Mouse (Mus musculus) limb, embryonic 13.5 days (tissue): ENCODE measurements around the gene Tmed4. TPM values are rescaled to one million over a fixed set of nuclear protein-coding genes. Genes with fewer than 3 reads are reported as not detected.
A peak's percentile ranks its signal among the peaks of the same experiment; 100 is the strongest.
"Not testable (repeated sequence)": the region's sequence is repeated elsewhere in the genome, so short reads cannot be mapped to it uniquely, and the experiment has no call there.

Experiments used
- ATAC-seq: fragments of 200-750 bp; cut with Nextera tagmentation; 2 replicates; pipeline ENCODE4 v1.8.0; 2017; ENCODE audit warnings: low read depth, moderate number of reproducible peaks, moderate TSS enrichment; ENCODE audit not compliant: low FRiP score
- H3K27ac ChIP-seq: fragments of 300-500 bp; sonication (generic); 2 replicates; pipeline ENCODE4 v1.5.1; 2015; ENCODE audit warnings: inconsistent platforms, mild to moderate bottlenecking, moderate library complexity
- H3K27me3 ChIP-seq: fragments of 300-500 bp; sonication (generic); 2 replicates; pipeline ENCODE4 v1.6.1; 2015; ENCODE audit warnings: mild to moderate bottlenecking, inconsistent platforms
- H3K36me3 ChIP-seq: fragments of 300-500 bp; sonication (generic); 2 replicates; pipeline ENCODE4 v1.6.1; 2015; ENCODE audit warnings: inconsistent platforms, mild to moderate bottlenecking, moderate library complexity
- H3K4me1 ChIP-seq: fragments of 300-500 bp; sonication (generic); 2 replicates; pipeline ENCODE4 v1.6.1; 2015; ENCODE audit warnings: inconsistent platforms
- H3K4me2 ChIP-seq: fragments of 300-500 bp; sonication (generic); replicated peaks from 2 replicates; pipeline ENCODE4 v1.6.1; 2015; ENCODE audit warnings: inconsistent platforms, mild to moderate bottlenecking, moderate library complexity
- H3K4me3 ChIP-seq: fragments of 300-500 bp; sonication (generic); 2 replicates; pipeline ENCODE4 v1.5.1; 2015; ENCODE audit warnings: moderate library complexity, mild to moderate bottlenecking, inconsistent platforms
- H3K9ac ChIP-seq: fragments of 300-500 bp; sonication (generic); 2 replicates; pipeline ENCODE4 v1.6.1; 2015; ENCODE audit warnings: mild to moderate bottlenecking, inconsistent platforms
- H3K9me3 ChIP-seq: fragments of 300-500 bp; sonication (generic); 2 replicates; pipeline ENCODE4 v1.6.1; 2016; ENCODE audit warnings: inconsistent platforms
- whole genome bisulfite sequencing: fragments of 180-500 bp; shearing (Covaris S2); methylation state at CpG from one replicate; pipeline ENCODE4 v1.1.7; 2015; 5-methylcytosine and 5-hydroxymethylcytosine counted together
- polyA plus RNA-seq: library from polyadenylated mRNA; unstranded; fragments of >200 nt; fragmentation: Nextera tagmentation; extraction: Ambion mirVana; gene quantifications from 2 replicates; pipeline ENCODE4 v1.2.1, GENCODE M21; 2015

Gene Tmed4
- polyA plus RNA-seq, 1 experiment from 2014 or later = 113 TPM

GRCm38 (mm10) chr11:6266621-6267020 is 8.0 kb downstream of the Tmed4 start:
- no peak for ATAC-seq
- Histone ChIP-seq H3K27ac (no peak overlapping the region), H3K4me1 (peaks cover 13% of the 10 kb centered on the region), H3K9me3 (no peaks in the 10 kb centered on the region), H3K36me3 (peaks cover 67% of the 10 kb centered on the region), H3K4me3 (peak overlapping the region; percentile 97), H3K9ac (peak overlapping the region; percentile 93), H3K27me3 (no peaks in the 10 kb centered on the region), H3K4me2 (peak overlapping the region; percentile 96)
- 67% methylated on average over 9 of the region's 9 CpGs for WGBS

DNA sequence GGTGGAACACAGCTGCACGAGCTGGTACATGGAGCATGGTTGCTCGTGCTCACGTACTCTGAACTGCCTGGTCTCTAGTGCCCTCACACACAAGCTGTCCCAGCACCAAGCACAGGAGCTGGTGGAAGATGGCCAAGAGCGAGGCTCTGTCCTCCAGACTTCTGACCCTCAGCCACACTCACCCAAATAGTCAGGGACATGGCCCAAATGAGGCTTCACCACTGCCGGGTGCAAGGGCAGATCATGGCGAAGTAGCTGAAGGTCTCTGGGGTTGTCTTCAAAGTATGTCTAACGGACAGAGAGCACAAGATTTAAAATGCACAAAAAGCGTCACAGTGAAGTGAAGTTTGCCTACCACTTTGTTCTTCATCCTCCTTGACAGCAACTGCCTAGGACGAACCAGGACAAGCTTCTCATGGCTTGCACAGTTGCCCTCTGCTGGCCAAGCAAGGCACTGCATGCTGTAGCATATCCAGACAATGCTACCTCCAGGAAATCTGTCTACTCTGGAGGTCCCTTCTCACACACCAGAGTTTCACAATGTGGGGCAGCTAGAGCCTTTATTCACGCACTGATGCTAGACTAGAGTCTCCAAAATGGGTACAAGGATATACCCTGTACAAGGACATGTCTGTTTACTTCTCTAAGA is 13.1 kb downstream of the Tmed4 start:
- no peak overlapping the region for H3K27ac ChIP-seq
- no peak; the same call in 1 of the 2 replicates for ATAC-seq
- peaks cover 5% of the 10 kb centered on the region for H3K4me1 ChIP-seq
- no peaks in the 10 kb centered on the region for H3K9me3 ChIP-seq
- WGBS = 78% methylated on average over 10 of the region's 10 CpGs
- H3K27me3 ChIP-seq = no peaks in the 10 kb centered on the region
- no peak overlapping the region for H3K9ac ChIP-seq
- no peak overlapping the region for H3K4me3 ChIP-seq
- no peak overlapping the region for H3K4me2 ChIP-seq
- peaks cover 90% of the 10 kb centered on the region for H3K36me3 ChIP-seq

GRCm38 (mm10) chr11:6259413-6259812 is 15.3 kb downstream of the Tmed4 start:
- no peak overlapping the region for H3K27ac ChIP-seq
- no peak for ATAC-seq
- H3K9ac ChIP-seq = no peak overlapping the region
- peaks cover 72% of the 10 kb centered on the region for H3K36me3 ChIP-seq
- no peak overlapping the region for H3K4me2 ChIP-seq
- H3K27me3 ChIP-seq = no peaks in the 10 kb centered on the region
- H3K9me3 ChIP-seq = no peaks in the 10 kb centered on the region
- H3K4me1 ChIP-seq = no peaks in the 10 kb centered on the region
- H3K4me3 ChIP-seq = no peak overlapping the region
- WGBS = 94% methylated on average over 7 of the region's 7 CpGs

GRCm38 (mm10) chr11:6256490-6257072 is 18.1 kb downstream of the Tmed4 start:
- ATAC-seq = 0 out of 2 replicates have a peak, but pooled peaks have one; percentile 42

GRCm38 (mm10) chr11:6254602-6255001 is 20.1 kb downstream of the Tmed4 start:
- H3K36me3 ChIP-seq = peaks cover 24% of the 10 kb centered on the region
- not testable (repeated sequence) for H3K9ac ChIP-seq, H3K9me3 ChIP-seq, H3K4me3 ChIP-seq, ATAC-seq, H3K4me2 ChIP-seq, H3K27ac ChIP-seq, H3K27me3 ChIP-seq, H3K4me1 ChIP-seq
- 96% methylated on average over 2 of the region's 2 CpGs for WGBS

More at GRCm38 (mm10) chr11:6256490-6257072, 18.1 kb downstream of the Tmed4 start:
- Histone ChIP-seq H3K4me3 (no peak overlapping the region), H3K4me1 (no peaks in the 10 kb centered on the region), H3K9ac (no peak overlapping the region), H3K9me3 (no peaks in the 10 kb centered on the region), H3K27me3 (no peaks in the 10 kb centered on the region), H3K27ac (no peak overlapping the region), H3K36me3 (peaks cover 43% of the 10 kb centered on the region), H3K4me2 (no peak overlapping the region)
- WGBS = 65% methylated on average over 6 of the region's 6 CpGs

DNA sequence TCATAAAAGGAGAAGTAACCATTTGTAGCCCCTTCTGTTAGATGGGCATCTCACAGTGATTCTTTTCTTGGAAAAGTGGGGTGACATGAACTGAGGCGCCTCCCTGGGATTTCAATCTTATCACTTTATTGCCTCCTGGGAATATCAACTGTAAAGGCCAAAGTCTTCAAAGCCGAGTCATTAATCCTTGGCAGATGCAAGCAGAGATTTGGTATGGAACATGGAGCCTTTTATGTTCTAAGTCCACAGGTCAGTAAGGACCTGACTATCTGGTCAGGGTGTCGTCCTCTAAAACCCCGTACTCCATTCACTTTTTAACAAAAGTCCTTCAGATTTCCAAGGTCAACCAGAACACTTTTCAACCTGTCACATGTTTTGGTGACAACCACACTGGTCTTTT is 21.8 kb downstream of the Tmed4 start:
- H3K27ac ChIP-seq = no peak overlapping the region
- 85% methylated on average over 4 of the region's 4 CpGs for WGBS
- no peak overlapping the region for H3K9ac ChIP-seq
- peaks cover 6% of the 10 kb centered on the region for H3K36me3 ChIP-seq
- H3K27me3 ChIP-seq = no peaks in the 10 kb centered on the region
- no peaks in the 10 kb centered on the region for H3K9me3 ChIP-seq
- H3K4me2 ChIP-seq = no peak overlapping the region
- H3K4me3 ChIP-seq = no peak overlapping the region
- no peak for ATAC-seq
- H3K4me1 ChIP-seq = no peaks in the 10 kb centered on the region

DNA sequence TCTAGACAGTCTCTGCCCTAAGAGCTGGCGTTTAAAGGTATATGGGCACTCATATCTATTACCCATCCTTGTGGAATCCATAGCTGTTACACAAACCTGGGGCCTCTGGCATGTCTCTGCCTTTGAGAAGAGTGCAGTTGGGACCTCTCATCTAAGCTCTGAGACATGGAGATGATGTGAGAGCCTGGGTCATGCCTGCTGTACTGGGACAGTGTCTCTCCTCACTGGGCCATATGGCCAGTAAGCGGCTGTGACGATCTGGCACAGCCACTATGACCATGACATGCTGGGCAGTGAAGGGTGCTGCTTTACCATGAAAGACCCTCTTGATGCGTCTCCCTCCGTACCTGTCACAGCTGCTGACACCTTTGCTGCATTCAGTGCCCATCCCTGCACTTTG is 22.4 kb downstream of the Tmed4 start:
- WGBS = 92% methylated on average over 5 of the region's 5 CpGs
- no peaks in the 10 kb centered on the region for H3K4me1 ChIP-seq
- no peaks in the 10 kb centered on the region for H3K27me3 ChIP-seq
- H3K4me3 ChIP-seq = no peak overlapping the region
- H3K9ac ChIP-seq = no peak overlapping the region
- peaks cover under 1% of the 10 kb centered on the region; the same call in 1 of the 2 replicates for H3K36me3 ChIP-seq
- no peaks in the 10 kb centered on the region for H3K9me3 ChIP-seq
- H3K4me2 ChIP-seq = no peak overlapping the region
- ATAC-seq = no peak
- H3K27ac ChIP-seq = no peak overlapping the region

- Histone ChIP-seq H3K9ac (no peak overlapping the region), H3K27ac (no peak overlapping the region), H3K36me3 (no peaks in the 10 kb centered on the region), H3K9me3 (no peaks in the 10 kb centered on the region), H3K4me3 (no peak overlapping the region), H3K4me1 (no peaks in the 10 kb centered on the region), H3K4me2 (no peak overlapping the region), H3K27me3 (no peaks in the 10 kb centered on the region)
- ATAC-seq = no peak
- 57% methylated on average over 19 of the region's 19 CpGs for WGBS
These were observed 30.0 kb downstream of the Tmed4 start for GRCm38 (mm10) chr11:6244707-6245106.

- no peaks in the 10 kb centered on the region for H3K36me3 ChIP-seq
- no peak overlapping the region for H3K4me3 ChIP-seq
- no peaks in the 10 kb centered on the region for H3K27me3 ChIP-seq
- no peaks in the 10 kb centered on the region for H3K4me1 ChIP-seq
- no peak overlapping the region for H3K9ac ChIP-seq
- H3K9me3 ChIP-seq = peaks cover 15% of the 10 kb centered on the region
- H3K27ac ChIP-seq = no peak overlapping the region
- H3K4me2 ChIP-seq = no peak overlapping the region
- no peak for ATAC-seq
- WGBS = 82% methylated on average over 4 of the region's 4 CpGs
These were observed 41.6 kb downstream of the Tmed4 start for GRCm38 (mm10) chr11:6233025-6233424.

GRCm38 (mm10) chr11:6230012-6230411 is 44.7 kb downstream of the Tmed4 start, which contains the start of gene Npc1l1:
Gene Npc1l1 (minus strand): TSS chr11:6230143.
- WGBS = 75% methylated on average over 7 of the region's 7 CpGs
- Histone ChIP-seq H3K4me1 (no peaks in the 10 kb centered on the region), H3K27ac (no peak within 1 kb of the TSS), H3K27me3 (no peaks in the 10 kb centered on the region), H3K4me3 (no peak within 1 kb of the TSS), H3K9ac (no peak within 1 kb of the TSS), H3K4me2 (no peak within 1 kb of the TSS), H3K9me3 (0 out of 2 replicates have a peak, but pooled peaks cover under 1% of the 10 kb centered on the region), H3K36me3 (no peaks in the 10 kb centered on the region)
- no peak for ATAC-seq

DNA sequence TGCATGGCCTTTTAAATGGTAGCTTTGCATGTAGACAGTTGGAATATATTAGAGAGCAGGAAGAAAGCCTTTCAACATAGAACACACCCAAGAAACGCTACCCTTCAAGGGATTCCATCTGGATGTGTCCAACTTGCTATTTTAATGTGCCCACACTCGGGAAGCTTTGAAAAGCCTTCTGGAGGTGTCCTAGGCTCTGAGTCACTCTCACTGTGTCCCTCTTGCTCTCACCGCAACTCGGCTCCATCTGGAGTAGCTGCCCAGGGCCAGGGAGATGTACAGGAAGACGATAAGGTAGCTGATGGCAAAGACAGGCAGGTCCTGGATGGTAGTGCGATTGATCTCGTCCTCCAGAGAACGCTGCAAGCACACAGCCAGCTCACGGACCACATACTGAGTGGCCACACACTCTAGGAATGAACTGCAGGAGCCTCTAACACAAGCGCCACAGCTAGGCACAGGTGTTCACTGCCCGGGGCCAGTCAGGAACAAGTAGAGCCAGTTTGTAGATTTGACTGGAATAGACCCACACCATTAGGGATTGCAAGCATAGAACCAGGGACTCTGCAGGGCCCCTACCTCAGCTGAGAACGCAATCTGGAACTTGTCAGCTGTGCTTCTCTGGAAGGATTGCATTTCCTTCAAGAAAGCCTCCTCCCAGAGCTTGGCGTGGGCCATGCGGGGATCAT is 50.0 kb downstream of the Tmed4 start:
- 71% methylated on average over 14 of the region's 14 CpGs for whole genome bisulfite sequencing
- Histone ChIP-seq H3K27me3 (no peaks in the 10 kb centered on the region), H3K36me3 (no peaks in the 10 kb centered on the region), H3K27ac (no peak overlapping the region), H3K4me1 (no peaks in the 10 kb centered on the region), H3K4me2 (no peak overlapping the region), H3K9ac (no peak overlapping the region), H3K9me3 (no peaks in the 10 kb centered on the region), H3K4me3 (no peak overlapping the region)
- no peak for ATAC-seq

- no peaks in the 10 kb centered on the region for H3K36me3 ChIP-seq
- ATAC-seq = no peak
- no peak overlapping the region for H3K27ac ChIP-seq
- 91% methylated on average over 10 of the region's 10 CpGs for WGBS
- H3K27me3 ChIP-seq = no peaks in the 10 kb centered on the region
- H3K9me3 ChIP-seq = no peaks in the 10 kb centered on the region
- no peak overlapping the region for H3K4me3 ChIP-seq
- no peaks in the 10 kb centered on the region for H3K4me1 ChIP-seq
- H3K4me2 ChIP-seq = no peak overlapping the region
- no peak overlapping the region for H3K9ac ChIP-seq
These were observed 52.5 kb downstream of the Tmed4 start for GRCm38 (mm10) chr11:6222187-6222586.
